Mouse (Mus musculus): ENCODE data around the gene Fer. TPM values are rescaled to one million over a fixed set of nuclear protein-coding genes. Genes with fewer than 3 reads are reported as not detected.
"Not testable (repeated sequence)": the region's sequence is repeated elsewhere in the genome, so short reads cannot be mapped to it uniquely, and the experiment has no call there.

The Fer gene
- total RNA-seq (2021): 10 to 100 TPM; 16.8 to 22.0 TPM
- long read RNA-seq, experiment 1, partial matches to known transcripts: 4 of 18 reads
- long read RNA-seq, experiment 1, other reads (novel, unspliced or antisense): 14 of 18 reads
- long read RNA-seq, experiment 2, partial matches to known transcripts: 0 of 10 reads
- long read RNA-seq, experiment 2, other reads (novel, unspliced or antisense): 9 of 10 reads

GRCm38 (mm10) chr17:63863012-63863630 is at the start of gene Fer:
Fer (plus strand) TSS chr17:63863062.
- DNase-seq: no peak

DNA sequence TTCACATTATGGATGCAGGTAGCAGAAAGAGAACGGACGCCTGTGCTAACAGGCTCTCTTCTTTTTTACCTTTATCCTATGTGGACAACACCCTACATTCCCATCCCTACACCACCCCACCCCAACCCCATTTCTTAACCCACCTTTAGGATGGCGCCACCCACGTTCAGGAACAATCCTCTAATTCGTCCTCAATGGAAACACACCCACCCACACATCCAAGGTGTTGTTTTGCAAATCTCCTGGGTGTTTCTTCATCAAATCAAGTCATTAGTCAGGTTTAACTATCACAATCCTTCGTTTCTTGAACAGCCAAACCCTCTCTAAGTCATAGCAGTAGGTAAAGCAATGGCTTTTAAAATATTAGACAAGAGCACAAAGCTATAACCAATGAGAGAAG is 49.3 kb upstream of the Fer start:
- DNase-seq: no peak

DNA sequence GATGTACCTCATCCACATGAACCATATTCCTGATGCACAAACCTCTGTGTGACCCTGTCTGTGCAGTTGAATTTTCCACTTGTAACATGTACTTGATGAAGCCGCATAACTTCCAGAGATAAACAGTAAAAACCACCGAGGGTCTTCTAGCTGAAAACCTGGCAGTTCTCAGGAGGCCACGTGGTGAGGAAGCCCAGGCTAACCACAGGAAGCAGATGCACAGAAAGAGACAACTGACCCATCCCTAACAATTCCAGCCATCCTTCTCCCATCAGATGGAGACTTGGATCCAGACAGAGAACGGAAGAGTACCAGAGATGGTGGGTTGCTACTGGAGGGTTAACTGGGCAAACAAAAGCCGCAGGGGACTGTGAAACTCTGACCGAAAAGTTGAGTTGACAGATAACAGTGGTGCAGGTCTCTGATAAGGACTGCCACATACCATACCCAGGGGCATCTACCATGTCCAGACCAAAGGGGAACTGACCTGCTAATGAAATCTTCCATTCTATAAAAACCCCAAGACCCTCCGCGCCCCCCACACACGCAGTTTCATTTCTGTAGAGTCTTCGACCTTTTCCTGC is 44.3 kb upstream of the Fer start:
- DNase-seq: no peak

- no peak for DNase-seq
Measured at GRCm38 (mm10) chr17:63824141-63824540, 38.7 kb upstream of the Fer start.

- DNase-seq: no peak
Measured at GRCm38 (mm10) chr17:63826196-63826595, 36.7 kb upstream of the Fer start.

DNA sequence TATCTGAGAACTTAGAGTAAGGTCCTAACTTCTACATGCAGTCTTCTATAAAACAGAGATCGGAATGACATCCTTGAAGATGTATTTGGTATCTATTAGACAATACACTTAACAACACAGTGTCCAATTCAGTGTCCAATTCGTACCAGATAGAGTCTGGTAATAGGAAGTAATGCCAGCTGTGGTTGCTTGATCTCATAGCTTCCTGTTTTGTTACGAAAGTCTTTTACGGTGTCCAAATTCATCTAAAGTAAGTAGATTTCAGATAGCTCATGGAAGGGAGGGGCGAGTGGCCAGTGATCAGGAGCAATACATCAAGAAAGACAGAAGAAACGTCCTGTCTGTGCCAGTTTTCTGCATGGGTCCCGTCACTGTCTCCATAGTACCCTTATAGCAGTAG is 36.1 kb upstream of the Fer start:
- no peak for DNase-seq

- no peak for DNase-seq
Measured at GRCm38 (mm10) chr17:63828561-63829332, 34.1 kb upstream of the Fer start.

- no peak for DNase-seq
Measured at GRCm38 (mm10) chr17:63831550-63831949, 31.3 kb upstream of the Fer start.

DNA sequence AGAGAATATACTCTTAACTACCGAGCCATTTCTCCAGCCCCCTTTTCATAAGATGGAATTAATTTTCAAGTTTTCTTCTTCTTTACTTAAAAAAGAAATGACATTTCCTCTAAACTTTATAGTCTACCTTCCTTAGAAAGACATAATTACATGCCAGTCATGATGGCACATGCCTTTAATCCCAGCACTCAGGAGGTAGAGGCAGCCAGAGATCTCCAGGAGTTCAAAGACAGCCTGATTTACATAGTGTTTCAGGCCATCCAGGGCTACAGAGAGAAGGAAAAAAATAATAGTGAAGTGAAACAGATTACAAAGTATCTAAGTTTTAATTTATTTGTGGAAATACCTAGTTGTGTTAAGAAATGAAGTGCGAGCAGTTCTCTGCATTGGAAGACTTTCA is 26.6 kb upstream of the Fer start:
- no peak for DNase-seq

GRCm38 (mm10) chr17:63836641-63837040 is 26.2 kb upstream of the Fer start:
- DNase-seq: no peak

GRCm38 (mm10) chr17:63838144-63838543 is 24.7 kb upstream of the Fer start:
- DNase-seq: no peak

- no peak for DNase-seq
Measured at GRCm38 (mm10) chr17:63839636-63840269, 23.1 kb upstream of the Fer start.

- DNase-seq: no peak
Measured at GRCm38 (mm10) chr17:63842226-63842625, 20.6 kb upstream of the Fer start.

- DNase-seq: no peak
Measured at GRCm38 (mm10) chr17:63844936-63845335, 17.9 kb upstream of the Fer start.

DNA sequence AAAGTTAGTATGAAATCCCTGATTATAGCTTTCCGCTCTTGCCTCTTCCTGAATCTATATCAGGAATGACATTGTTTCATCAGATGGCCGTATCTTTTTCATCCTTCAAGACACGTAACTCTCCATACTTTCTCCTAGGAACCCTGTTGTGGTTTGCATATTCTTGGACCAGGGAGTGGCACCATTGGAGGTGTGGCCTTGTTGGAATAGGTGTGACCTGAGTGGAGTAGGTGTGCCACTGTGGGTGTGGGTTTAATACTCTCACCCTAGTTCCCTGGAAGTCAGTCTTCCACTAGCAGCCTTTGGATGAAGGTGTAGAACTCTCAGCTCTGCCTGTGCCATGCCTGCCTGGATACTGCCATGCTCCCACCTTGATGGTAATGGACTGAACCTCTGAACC is 17.1 kb upstream of the Fer start:
- not testable (repeated sequence) for DNase-seq

GRCm38 (mm10) chr17:63849151-63849550 is 13.7 kb upstream of the Fer start:
- DNase-seq: peak; percentile 16

GRCm38 (mm10) chr17:63849566-63849965 is 13.3 kb upstream of the Fer start:
- DNase-seq: peak; percentile 91

DNA sequence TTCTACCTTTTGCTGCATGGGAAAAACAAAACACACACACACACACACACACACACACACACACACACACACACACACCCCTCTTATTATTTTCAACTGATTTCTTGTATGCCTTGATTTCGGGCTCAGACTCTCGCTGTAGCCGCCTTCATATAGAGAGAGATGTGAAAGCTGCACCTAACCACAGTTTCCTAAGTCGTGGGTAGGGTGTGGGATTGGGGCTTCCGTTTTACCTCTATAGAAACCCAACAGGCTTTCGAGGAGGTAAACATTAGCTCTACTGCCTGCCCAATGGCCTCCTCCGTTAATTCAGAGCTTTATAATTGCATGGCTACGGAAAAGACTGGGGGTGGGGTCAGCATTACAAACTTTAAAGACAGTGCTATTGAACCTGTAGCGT is 12.8 kb upstream of the Fer start:
- no peak for DNase-seq

GRCm38 (mm10) chr17:63857023-63857544 is 5.8 kb upstream of the Fer start:
- no peak for DNase-seq

DNA sequence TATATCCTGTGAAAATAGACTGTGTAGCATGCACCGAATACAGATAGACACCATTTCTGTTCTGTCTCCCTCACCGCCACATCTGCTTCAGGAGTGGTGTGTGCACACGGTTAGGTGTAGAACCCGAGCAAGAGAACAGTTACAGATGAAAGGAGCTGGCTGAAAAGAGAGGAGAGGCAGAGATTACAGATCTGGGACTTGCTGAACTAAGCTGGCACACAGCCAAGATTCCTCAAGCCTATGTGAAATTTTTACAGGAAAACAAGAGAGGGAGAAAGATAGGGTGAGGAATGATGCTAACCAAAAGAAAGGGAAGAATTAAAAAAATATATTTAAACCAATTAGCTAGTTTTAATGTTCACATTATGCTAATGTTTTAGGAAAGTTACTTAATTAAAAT is 1.9 kb upstream of the Fer start:
- peak; percentile 31 for DNase-seq

DNA sequence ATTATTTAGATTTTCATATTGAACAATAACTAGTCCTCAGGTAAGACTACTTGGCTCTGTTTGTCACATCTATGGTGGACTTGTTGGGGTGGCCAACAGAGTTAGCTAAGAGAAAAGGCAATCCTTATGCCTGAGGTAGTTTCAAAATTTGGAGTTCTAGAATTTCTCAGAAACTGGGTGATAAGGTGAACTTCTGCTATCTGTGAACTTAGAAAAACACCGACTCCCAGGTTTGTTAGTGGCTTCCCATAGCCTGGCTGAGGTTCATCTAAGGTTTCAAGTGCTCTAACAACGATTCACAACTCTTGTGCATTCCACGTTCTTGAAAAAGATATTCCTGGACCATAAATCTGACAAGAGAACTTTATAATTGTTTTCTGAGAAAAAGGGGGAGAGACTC is 463 bp upstream of the Fer start:
- DNase-seq: no peak

DNA sequence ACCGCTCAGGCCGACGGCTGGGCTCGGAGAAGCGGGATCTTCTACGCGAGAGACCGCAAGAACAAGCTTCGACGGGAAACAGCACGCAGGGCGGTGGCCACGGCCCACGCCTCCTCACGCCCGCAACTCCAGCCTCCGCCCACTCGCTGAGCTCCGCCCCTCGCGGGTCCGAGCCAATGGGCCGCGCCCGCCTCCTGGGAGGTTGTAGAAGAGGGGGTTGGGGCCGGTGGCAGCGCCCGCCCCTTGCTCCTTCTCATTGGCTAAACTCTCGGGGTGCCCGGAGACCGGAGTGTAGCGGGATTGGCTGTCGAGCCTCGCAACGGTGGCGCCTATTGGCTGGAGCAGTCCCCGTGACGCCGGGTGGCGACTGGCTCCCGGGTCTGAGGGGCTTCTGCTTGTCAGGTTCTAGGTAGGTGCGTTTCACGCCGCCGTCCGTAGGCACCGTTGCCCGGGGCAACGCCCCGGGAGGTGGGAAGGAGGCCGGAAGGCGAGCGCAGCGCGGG is 836 bp downstream of the Fer start, which contains the start of gene A930002H24Rik:
Gene A930002H24Rik, minus strand, starts transcription at position 145 of the 503 bp plus-strand sequence.
- DNase-seq: peak; percentile 100
